Mouse (Mus musculus) NIH3T3 (cell line): ENCODE data around the gene Rdh16.
"Not testable (repeated sequence)": the region's sequence is repeated elsewhere in the genome, so short reads cannot be mapped to it uniquely, and the experiment has no call there.

Experiments
- DNase-seq: peaks from one replicate; pipeline ENCODE4 v3.0.0-alpha.2; 2012; ENCODE audit warnings: low read depth

Rdh16 gene

GRCm38 (mm10) chr10:127800891-127801290, at the start of gene Rdh16:
Gene Rdh16 (plus strand): TSS chr10:127801152.
- no peak for DNase-seq

GRCm38 (mm10) chr10:127751548-127751947, 49.4 kb upstream of the Rdh16 start, which contains the start of gene Gpr182:
Gene Gpr182 (minus strand): TSS chr10:127751732.
- no peak for DNase-seq

DNA sequence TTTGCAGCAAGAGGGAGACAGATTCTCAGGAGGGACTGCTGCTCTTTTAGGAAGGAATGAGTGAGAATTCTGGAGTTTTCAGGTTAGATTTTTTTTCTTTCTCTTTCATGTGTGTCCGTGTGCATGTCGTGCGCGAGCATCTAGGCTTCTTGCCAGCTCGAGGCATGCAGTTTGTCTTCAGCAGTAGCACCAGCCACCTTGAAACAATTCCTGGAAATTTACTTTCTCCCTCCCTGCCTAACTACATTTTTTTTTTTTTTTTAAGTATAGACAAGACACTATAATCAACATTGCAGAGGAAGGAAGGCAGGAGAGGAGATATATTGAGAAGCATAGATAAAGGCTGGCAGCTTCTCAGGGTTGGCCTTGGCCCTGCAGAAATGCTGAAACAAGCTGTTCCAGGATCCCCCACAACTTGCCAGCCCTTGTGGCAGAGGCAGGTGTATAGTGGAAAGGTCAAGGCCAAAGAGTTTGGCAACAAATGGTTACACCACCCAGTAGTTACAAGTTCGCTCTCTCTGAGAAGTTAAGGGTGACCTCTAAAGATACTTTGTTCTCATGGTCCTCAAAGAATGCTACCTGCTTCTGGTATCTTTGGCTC, 46.3 kb upstream of the Rdh16 start:
- DNase-seq, result no peak

DNA sequence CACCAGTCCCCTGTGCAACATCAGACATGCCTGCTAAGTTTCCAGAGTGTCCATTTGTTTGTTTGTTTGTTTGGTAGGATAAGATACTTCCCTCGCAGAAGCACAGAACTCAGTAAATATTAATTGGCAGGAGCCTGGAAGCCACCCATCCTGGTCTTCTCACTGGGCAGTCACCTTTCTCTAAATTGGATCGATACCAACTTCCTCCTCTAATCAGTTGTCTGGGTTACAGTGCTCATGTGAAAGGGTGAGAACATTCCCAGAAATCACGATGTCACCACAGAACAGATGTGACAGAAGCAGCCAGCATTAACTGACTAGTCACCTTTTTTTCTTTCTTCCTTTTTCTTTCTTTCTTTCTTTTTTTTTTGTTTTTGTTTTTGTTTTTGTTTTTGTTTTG, 45.7 kb upstream of the Rdh16 start:
- DNase-seq, result no peak

- DNase-seq, result no peak
Observed at GRCm38 (mm10) chr10:127755770-127756468, 45.0 kb upstream of the Rdh16 start.

- DNase-seq, result no peak
Observed at GRCm38 (mm10) chr10:127759181-127760110, 41.5 kb upstream of the Rdh16 start, which contains the start of the genes Rdh1 and Rdh16f1. Gene Rdh1 (plus strand): TSS chr10:127759721. Gene Rdh16f1 (plus strand): TSS chr10:127759787.

- DNase-seq, result not testable (repeated sequence)
Observed at GRCm38 (mm10) chr10:127762926-127763325, 38.0 kb upstream of the Rdh16 start.

GRCm38 (mm10) chr10:127763914-127764680, 36.9 kb upstream of the Rdh16 start:
- no peak for DNase-seq

GRCm38 (mm10) chr10:127766564-127766963, 34.4 kb upstream of the Rdh16 start:
- no peak for DNase-seq

DNA sequence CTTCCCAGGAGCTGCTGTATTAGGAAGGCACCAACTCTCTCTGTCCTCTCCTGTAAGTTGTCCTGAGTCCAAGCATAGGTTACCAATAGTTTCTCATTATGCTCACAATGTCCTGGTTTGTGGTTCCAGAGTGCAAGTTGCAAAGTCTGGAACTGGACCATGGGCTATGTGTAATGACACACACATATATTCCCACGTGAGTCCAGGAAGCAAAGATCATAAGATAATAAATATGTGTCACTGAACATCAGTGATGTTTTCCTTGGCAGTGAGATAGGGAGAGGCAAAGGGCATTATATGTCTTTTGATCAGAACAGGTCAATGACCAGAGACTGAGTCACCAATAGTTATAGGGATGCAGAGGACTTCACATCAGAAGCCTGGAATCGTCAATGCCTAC, 24.9 kb upstream of the Rdh16 start, which contains the start of gene Rdh9:
Gene Rdh9 (plus strand): TSS at position 376 of the 400 bp plus-strand sequence.
- DNase-seq, result no peak

- DNase-seq, result not testable (repeated sequence)
Observed at GRCm38 (mm10) chr10:127782321-127782720, 18.6 kb upstream of the Rdh16 start.

- not testable (repeated sequence) for DNase-seq
Observed at GRCm38 (mm10) chr10:127785411-127785810, 15.5 kb upstream of the Rdh16 start.

DNA sequence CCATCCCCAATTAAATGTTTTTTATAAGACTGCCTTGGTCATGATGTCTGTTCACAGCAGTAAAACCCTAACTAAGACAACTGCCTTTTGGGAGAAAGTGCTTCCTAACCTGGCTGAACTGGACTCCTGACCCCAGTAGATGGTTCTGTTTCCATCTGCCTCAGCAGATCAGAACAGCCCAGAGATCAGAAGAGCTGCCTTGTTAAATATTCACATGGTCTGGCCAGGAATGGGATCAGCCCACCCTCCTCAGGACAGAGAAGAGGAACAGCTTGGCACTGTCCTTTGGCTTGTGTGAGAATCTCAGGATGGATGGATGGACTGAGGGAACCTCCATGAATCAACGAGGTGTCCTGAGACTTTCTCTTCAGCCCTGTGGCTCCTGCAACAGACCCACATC, 1.7 kb upstream of the Rdh16 start:
- no peak for DNase-seq

DNA sequence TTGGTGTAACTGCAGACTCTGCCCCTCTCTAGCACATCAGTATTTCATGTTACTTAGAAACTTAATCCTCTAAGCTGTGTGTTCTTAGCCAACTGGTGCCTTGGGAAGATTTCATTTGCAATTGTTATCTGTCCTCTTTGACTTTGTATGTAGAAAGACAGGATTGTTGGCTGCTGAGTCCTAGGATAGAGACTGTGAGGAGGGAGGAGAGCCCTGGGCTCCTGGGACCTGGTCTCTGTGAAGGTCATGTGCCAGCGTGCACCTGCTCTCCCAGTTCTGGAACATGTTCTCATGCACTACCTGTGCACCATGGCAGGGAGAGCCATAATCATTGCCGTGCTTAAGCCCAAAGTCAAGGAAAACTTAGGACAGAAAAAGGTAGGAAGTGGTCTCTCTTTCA, 660 bp downstream of the Rdh16 start:
- no peak for DNase-seq

- no peak for DNase-seq
Observed at GRCm38 (mm10) chr10:127802236-127802635, 1.3 kb downstream of the Rdh16 start.

DNA sequence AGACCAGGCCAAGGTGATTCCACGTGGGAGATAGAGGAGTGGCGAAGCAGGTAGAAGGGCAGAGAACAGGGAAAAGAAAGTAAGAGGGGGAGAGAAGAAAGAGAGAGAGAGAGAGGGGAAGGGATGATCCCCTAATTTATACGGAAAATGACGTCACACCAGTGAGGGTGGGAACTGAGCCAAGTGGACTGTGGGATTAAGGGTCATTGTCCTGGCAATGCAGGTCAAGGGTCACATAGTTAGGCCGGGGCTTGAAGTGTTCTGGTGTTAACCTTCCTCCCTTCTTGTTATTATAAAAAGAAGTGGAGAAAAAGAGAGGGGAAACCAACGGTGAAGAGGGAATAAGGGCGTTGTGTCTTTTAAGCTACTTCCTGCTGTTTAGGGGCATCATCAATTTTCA, 3.5 kb downstream of the Rdh16 start:
- DNase-seq, result no peak

- no peak for DNase-seq
Observed at GRCm38 (mm10) chr10:127815888-127816287, 14.9 kb downstream of the Rdh16 start.

- DNase-seq, result not testable (repeated sequence)
Observed at GRCm38 (mm10) chr10:127817268-127817910, 16.4 kb downstream of the Rdh16 start.

- not testable (repeated sequence) for DNase-seq
Observed at GRCm38 (mm10) chr10:127821806-127822205, 20.9 kb downstream of the Rdh16 start.

DNA sequence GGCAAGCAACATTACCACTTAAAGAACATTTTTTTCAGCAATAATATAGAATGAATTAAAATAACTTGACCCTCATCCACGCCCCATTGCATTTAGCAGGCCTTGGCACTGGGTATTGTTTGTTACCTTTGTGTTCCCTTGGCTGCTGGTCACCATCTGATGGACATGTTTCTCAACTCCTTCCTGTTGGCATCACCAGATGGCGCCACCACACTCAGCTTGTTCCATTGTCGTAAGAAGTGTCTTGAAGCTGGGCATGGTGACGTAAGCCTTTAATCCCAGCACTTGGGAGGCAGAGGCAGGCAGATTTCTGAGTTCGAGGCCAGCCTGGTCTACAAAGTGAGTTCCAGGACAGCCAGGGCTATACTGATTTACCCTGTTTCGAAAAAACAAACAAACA, 24.4 kb downstream of the Rdh16 start:
- no peak for DNase-seq

GRCm38 (mm10) chr10:127829121-127829520, 28.2 kb downstream of the Rdh16 start:
- no peak for DNase-seq
